Mouse (Mus musculus): ENCODE data around the gene Fgd4. TPM values are rescaled to one million over a fixed set of nuclear protein-coding genes. Genes with fewer than 3 reads are reported as not detected.

Gene Fgd4
- polyA plus RNA-seq (2015; fragmentation: Nextera tagmentation; extraction: Ambion mirVana), result 28.9 and 30.0 TPM in 2 replicates

- Histone ChIP-seq H3K4me3 (peak within 1 kb of the TSS; percentile 78), H3K27me3 (no peaks in the 10 kb centered on the region), H3K4me2 (peak within 1 kb of the TSS; percentile 95), H3K27ac (no peak within 1 kb of the TSS), H3K9me3 (replicated peaks) (no peaks in the 10 kb centered on the region), H3K36me3 (ENCODE audit: poor library complexity, severe bottlenecking) (no peaks in the 10 kb centered on the region), H3K4me1 (peaks cover 9% of the 10 kb centered on the region), H3K9ac (peak within 1 kb of the TSS; percentile 81)
- 50% methylated on average over 5 of the region's 5 CpGs for WGBS
- ATAC-seq, result no peak; the same call in 1 of the 2 replicates
Observed at GRCm38 (mm10) chr16:16600461-16600860, at the start of gene Fgd4. Gene Fgd4 (minus strand): TSS chr16:16600549.

- WGBS, result 90% methylated on average over 1 of the region's 1 CpGs
- Histone ChIP-seq H3K4me3 (no peak overlapping the region), H3K4me1 (no peaks in the 10 kb centered on the region), H3K4me2 (no peak overlapping the region), H3K27ac (no peak overlapping the region), H3K9me3 (replicated peaks) (no peaks in the 10 kb centered on the region), H3K27me3 (no peaks in the 10 kb centered on the region), H3K36me3 (ENCODE audit: poor library complexity, severe bottlenecking) (no peaks in the 10 kb centered on the region), H3K9ac (no peak overlapping the region)
- ATAC-seq, result no peak
Observed at GRCm38 (mm10) chr16:16645148-16645547, 44.8 kb upstream of the Fgd4 start.

- H3K4me2 ChIP-seq, result no peak overlapping the region
- no peaks in the 10 kb centered on the region for H3K36me3 ChIP-seq (ENCODE audit: poor library complexity, severe bottlenecking)
- ATAC-seq, result no peak
Observed at GRCm38 (mm10) chr16:16633730-16634129, 33.4 kb upstream of the Fgd4 start.

GRCm38 (mm10) chr16:16599586-16600401 lies 555 bp downstream of the Fgd4 start:
- H3K9ac ChIP-seq, result peak overlapping the region; percentile 81
- peak overlapping the region; percentile 95 for H3K4me2 ChIP-seq
- peak; percentile 95 for ATAC-seq
- WGBS, result under 1% methylated on average over 55 of the region's 77 CpGs
- no peaks in the 10 kb centered on the region for H3K36me3 ChIP-seq (ENCODE audit: poor library complexity, severe bottlenecking)
- peak overlapping the region; percentile 78 for H3K4me3 ChIP-seq
- no peaks in the 10 kb centered on the region for H3K9me3 ChIP-seq (replicated peaks)
- H3K27ac ChIP-seq, result no peak overlapping the region
- no peaks in the 10 kb centered on the region for H3K27me3 ChIP-seq
- H3K4me1 ChIP-seq, result peaks cover 9% of the 10 kb centered on the region

More at GRCm38 (mm10) chr16:16633730-16634129, 33.4 kb upstream of the Fgd4 start:
- H3K27me3 ChIP-seq, result no peaks in the 10 kb centered on the region
- peaks cover 14% of the 10 kb centered on the region; the same call in 1 of the 2 replicates for H3K9me3 ChIP-seq (replicated peaks)
- no peak overlapping the region for H3K27ac ChIP-seq
- no peaks in the 10 kb centered on the region for H3K4me1 ChIP-seq
- no peak overlapping the region for H3K4me3 ChIP-seq
- no peak overlapping the region for H3K9ac ChIP-seq

GRCm38 (mm10) chr16:16596582-16596981 lies 3.8 kb downstream of the Fgd4 start:
- no peak for ATAC-seq
- H3K4me3 ChIP-seq, result no peak overlapping the region
- H3K4me2 ChIP-seq, result no peak overlapping the region
- H3K27me3 ChIP-seq, result no peaks in the 10 kb centered on the region
- peaks cover 9% of the 10 kb centered on the region for H3K4me1 ChIP-seq
- H3K27ac ChIP-seq, result no peak overlapping the region
- H3K9ac ChIP-seq, result no peak overlapping the region
- H3K9me3 ChIP-seq (replicated peaks), result no peaks in the 10 kb centered on the region
- no peaks in the 10 kb centered on the region for H3K36me3 ChIP-seq (ENCODE audit: poor library complexity, severe bottlenecking)

- no peaks in the 10 kb centered on the region for H3K27me3 ChIP-seq
- H3K9me3 ChIP-seq (replicated peaks), result no peaks in the 10 kb centered on the region
- no peak overlapping the region for H3K9ac ChIP-seq
- H3K4me2 ChIP-seq, result no peak overlapping the region
- H3K36me3 ChIP-seq (ENCODE audit: poor library complexity, severe bottlenecking), result no peaks in the 10 kb centered on the region
- H3K27ac ChIP-seq, result no peak overlapping the region
- no peak for ATAC-seq
- H3K4me1 ChIP-seq, result no peaks in the 10 kb centered on the region
- H3K4me3 ChIP-seq, result no peak overlapping the region
Observed at GRCm38 (mm10) chr16:16592622-16593021, 7.7 kb downstream of the Fgd4 start.

- no peak overlapping the region for H3K27ac ChIP-seq
- no peaks in the 10 kb centered on the region for H3K27me3 ChIP-seq
- H3K4me3 ChIP-seq, result no peak overlapping the region
- H3K9me3 ChIP-seq (replicated peaks), result no peaks in the 10 kb centered on the region
- peak; percentile 94 for ATAC-seq
- WGBS, result 78% methylated on average over 4 of the region's 4 CpGs
- H3K36me3 ChIP-seq (ENCODE audit: poor library complexity, severe bottlenecking), result no peaks in the 10 kb centered on the region
- no peak overlapping the region for H3K9ac ChIP-seq
- peaks cover 3% of the 10 kb centered on the region; the same call in 1 of the 2 replicates for H3K4me1 ChIP-seq
- H3K4me2 ChIP-seq, result no peak overlapping the region
Observed at GRCm38 (mm10) chr16:16584409-16585032, 15.8 kb downstream of the Fgd4 start.

GRCm38 (mm10) chr16:16576556-16576955 lies 23.8 kb downstream of the Fgd4 start:
- no peak for ATAC-seq
- Histone ChIP-seq H3K27ac (no peak overlapping the region), H3K4me1 (no peaks in the 10 kb centered on the region), H3K36me3 (ENCODE audit: poor library complexity, severe bottlenecking) (no peaks in the 10 kb centered on the region), H3K27me3 (no peaks in the 10 kb centered on the region), H3K9ac (no peak overlapping the region), H3K4me2 (no peak overlapping the region), H3K4me3 (no peak overlapping the region), H3K9me3 (replicated peaks) (no peaks in the 10 kb centered on the region)

- Histone ChIP-seq H3K36me3 (ENCODE audit: poor library complexity, severe bottlenecking) (no peaks in the 10 kb centered on the region), H3K4me1 (no peaks in the 10 kb centered on the region), H3K27me3 (no peaks in the 10 kb centered on the region), H3K4me3 (no peak overlapping the region), H3K27ac (no peak overlapping the region), H3K4me2 (no peak overlapping the region), H3K9ac (no peak overlapping the region), H3K9me3 (replicated peaks) (no peaks in the 10 kb centered on the region)
- no peak for ATAC-seq
Observed at GRCm38 (mm10) chr16:16574508-16574907, 25.8 kb downstream of the Fgd4 start.

GRCm38 (mm10) chr16:16573167-16573566 lies 27.2 kb downstream of the Fgd4 start:
- Histone ChIP-seq H3K9me3 (replicated peaks) (no peaks in the 10 kb centered on the region), H3K36me3 (ENCODE audit: poor library complexity, severe bottlenecking) (no peaks in the 10 kb centered on the region), H3K27me3 (no peaks in the 10 kb centered on the region), H3K4me2 (no peak overlapping the region), H3K27ac (no peak overlapping the region), H3K4me3 (no peak overlapping the region), H3K9ac (no peak overlapping the region), H3K4me1 (no peaks in the 10 kb centered on the region)
- WGBS, result 97% methylated on average over 1 of the region's 1 CpGs
- ATAC-seq, result no peak

GRCm38 (mm10) chr16:16571356-16571755 lies 29.0 kb downstream of the Fgd4 start:
- 89% methylated on average over 3 of the region's 3 CpGs for WGBS
- Histone ChIP-seq H3K27me3 (no peaks in the 10 kb centered on the region), H3K4me3 (no peak overlapping the region), H3K4me1 (no peaks in the 10 kb centered on the region), H3K4me2 (no peak overlapping the region), H3K36me3 (ENCODE audit: poor library complexity, severe bottlenecking) (no peaks in the 10 kb centered on the region), H3K9ac (no peak overlapping the region), H3K27ac (no peak overlapping the region), H3K9me3 (replicated peaks) (no peaks in the 10 kb centered on the region)
- ATAC-seq, result no peak

GRCm38 (mm10) chr16:16566786-16567185 lies 33.6 kb downstream of the Fgd4 start:
- no peak overlapping the region for H3K4me3 ChIP-seq
- H3K4me1 ChIP-seq, result no peaks in the 10 kb centered on the region
- H3K9me3 ChIP-seq (replicated peaks), result no peaks in the 10 kb centered on the region
- H3K27me3 ChIP-seq, result no peaks in the 10 kb centered on the region
- WGBS, result 39% methylated on average over 1 of the region's 1 CpGs
- no peak overlapping the region for H3K27ac ChIP-seq
- no peak overlapping the region for H3K9ac ChIP-seq
- no peak overlapping the region for H3K4me2 ChIP-seq
- no peak for ATAC-seq
- no peaks in the 10 kb centered on the region for H3K36me3 ChIP-seq (ENCODE audit: poor library complexity, severe bottlenecking)
